Mouse (Mus musculus) stomach, postnatal 0 days (tissue): Measurements from ENCODE around the gene Cpeb1. TPM values are rescaled to one million over a fixed set of nuclear protein-coding genes. Genes with fewer than 3 reads are reported as not detected.

Experiments used
- ATAC-seq: fragments of 200-750 bp; cut with Nextera tagmentation; 2 replicates; pipeline ENCODE4 v1.8.0; 2017; ENCODE audit not compliant: low FRiP score, low TSS enrichment
- DNase-seq: peaks from one replicate; pipeline ENCODE4 v3.0.0-alpha.2; 2016; ENCODE audit warnings: low spot score
- H3K27ac ChIP-seq: fragments of 300-500 bp; sonication (generic); replicated peaks from 2 replicates; pipeline ENCODE4 v1.5.1; 2014; ENCODE audit warnings: mild to moderate bottlenecking, control low read depth
- H3K27me3 ChIP-seq: fragments of 300-500 bp; sonication (generic); 2 replicates; pipeline ENCODE4 v1.6.1; 2014; ENCODE audit warnings: low read length; ENCODE audit not compliant: control insufficient read depth, insufficient read depth
- H3K36me3 ChIP-seq: fragments of 300-500 bp; sonication (generic); 2 replicates; pipeline ENCODE4 v1.6.1; 2014; ENCODE audit warnings: low read length, mixed read lengths; ENCODE audit not compliant: control insufficient read depth, insufficient read depth
- H3K4me1 ChIP-seq: fragments of 300-500 bp; sonication (generic); replicated peaks from 2 replicates; pipeline ENCODE4 v1.6.1; 2014; ENCODE audit warnings: antibody characterized with exemption; ENCODE audit not compliant: control insufficient read depth, insufficient read depth
- H3K4me2 ChIP-seq: fragments of 300-500 bp; sonication (generic); replicated peaks from 2 replicates; pipeline ENCODE4 v1.6.1; 2014; ENCODE audit warnings: low read depth, mild to moderate bottlenecking, control low read depth, moderate library complexity
- H3K4me3 ChIP-seq: fragments of 300-500 bp; sonication (generic); 2 replicates; pipeline ENCODE4 v1.5.1; 2014; ENCODE audit warnings: low read depth, low read length, control low read depth
- H3K9ac ChIP-seq: fragments of 300-500 bp; sonication (generic); 2 replicates; pipeline ENCODE4 v1.6.1; 2014; ENCODE audit warnings: mild to moderate bottlenecking, low read length, control low read depth, mixed read lengths
- H3K9me3 ChIP-seq: fragments of 300-500 bp; sonication (generic); 2 replicates; pipeline ENCODE4 v1.6.1; 2016; ENCODE audit warnings: low read length; ENCODE audit not compliant: control insufficient read depth
- CTCF ChIP-seq: IDR thresholded peaks from 2 replicates; pipeline ENCODE4 v1.5.1; 2016; ENCODE audit warnings: antibody characterized with exemption, low read depth, mild to moderate bottlenecking, moderate library complexity
- EP300 ChIP-seq: optimal IDR thresholded peaks from 2 replicates; pipeline ENCODE3; 2016; ENCODE audit warnings: antibody characterized with exemption
- WGBS: fragments of 180-500 bp; shearing (Covaris S2); extraction: QIAGEN DNeasy Blood & Tissue Kit; methylation state at CpG from one replicate; pipeline ENCODE4 v1.1.7; 2014; 5-methylcytosine and 5-hydroxymethylcytosine counted together
- polyA plus RNA-seq: library from polyadenylated mRNA; unstranded; fragments of >200 nt; fragmentation: Nextera tagmentation; extraction: Ambion mirVana; gene quantifications from 2 replicates; pipeline ENCODE4 v1.2.1, GENCODE M21; 2015

Cpeb1 gene
- polyA plus RNA-seq, 1 experiment from 2014 or later, result 1.2 TPM

DNA sequence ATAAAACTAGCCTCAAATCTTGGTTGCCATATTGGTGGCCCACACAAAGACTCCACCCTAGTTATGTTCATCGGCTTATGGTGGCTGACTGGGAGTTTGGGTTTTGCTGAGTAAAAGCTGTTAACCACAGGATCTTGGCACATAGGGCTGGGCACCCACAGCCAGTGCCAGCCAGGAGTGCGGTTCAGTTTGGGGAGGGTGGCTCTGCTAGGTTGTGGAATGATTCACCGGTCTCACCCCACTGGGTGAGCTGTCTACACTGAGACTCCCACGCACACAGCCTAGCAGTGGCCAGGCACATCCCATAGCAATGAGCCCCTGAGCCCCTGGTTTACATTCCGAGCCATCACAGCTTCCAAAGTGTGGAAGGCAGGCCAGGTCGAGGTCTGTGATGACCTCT is 135.5 kb downstream of the Cpeb1 start:
- Histone ChIP-seq H3K4me2 (no peak overlapping the region), H3K4me3 (no peak overlapping the region), H3K4me1 (no peaks in the 10 kb centered on the region), H3K9me3 (no peaks in the 10 kb centered on the region), H3K27me3 (no peaks in the 10 kb centered on the region), H3K27ac (no peak overlapping the region), H3K36me3 (peaks cover 5% of the 10 kb centered on the region; the same call in 1 of the 2 replicates), H3K9ac (no peak overlapping the region)
- DNase-seq (no peak), ATAC-seq (no peak)
- WGBS, result 78% methylated on average over 6 of the region's 6 CpGs
- no peak for TF ChIP-seq CTCF
- TF ChIP-seq EP300, result no peak

DNA sequence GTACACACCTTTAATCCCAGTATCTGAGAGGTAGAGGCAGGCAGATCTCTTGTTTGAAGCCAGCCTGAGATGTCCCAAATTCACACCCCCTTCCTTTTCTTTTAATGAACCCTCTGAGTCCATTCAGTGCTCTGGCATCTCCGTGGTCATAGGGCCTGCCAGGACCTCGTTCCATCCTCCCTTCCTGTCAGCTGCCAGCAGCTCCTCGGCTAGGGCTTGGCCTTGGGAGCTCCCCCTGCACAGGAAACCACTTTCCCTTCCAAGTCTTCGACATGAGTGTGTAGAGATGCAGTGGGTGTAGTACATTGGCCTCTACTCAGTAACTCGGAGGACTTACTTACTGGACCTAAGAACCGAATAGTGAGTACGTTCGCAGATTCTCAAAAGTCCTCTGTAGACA is 139.7 kb downstream of the Cpeb1 start:
- ATAC-seq, result no peak
- Histone ChIP-seq H3K36me3 (no peaks in the 10 kb centered on the region), H3K4me1 (no peaks in the 10 kb centered on the region), H3K4me2 (no peak overlapping the region), H3K27ac (no peak overlapping the region), H3K4me3 (no peak overlapping the region), H3K27me3 (no peaks in the 10 kb centered on the region), H3K9ac (no peak overlapping the region), H3K9me3 (no peaks in the 10 kb centered on the region)
- TF ChIP-seq EP300 (no peak), CTCF (no peak)
- 66% methylated on average over 8 of the region's 8 CpGs for WGBS
- DNase-seq, result no peak

DNA sequence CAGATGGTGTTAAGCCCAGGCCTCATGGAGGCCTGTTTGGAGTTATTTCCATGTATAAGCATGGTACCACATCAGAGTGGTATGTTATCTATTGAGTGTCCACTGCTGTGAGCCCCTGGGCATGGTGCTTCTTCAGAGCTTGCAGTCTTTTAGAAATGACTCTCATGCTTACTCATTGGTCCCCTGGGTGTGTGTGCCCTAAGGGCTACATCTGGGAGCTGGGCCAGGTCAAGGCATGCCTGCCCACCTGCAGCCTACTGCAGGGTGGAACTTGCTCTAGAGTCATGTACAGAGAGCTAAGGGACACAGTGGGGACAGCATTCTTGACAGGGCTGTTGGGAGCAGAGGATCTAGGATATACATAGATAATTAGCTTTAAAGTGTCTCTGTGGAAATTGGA is 143.7 kb downstream of the Cpeb1 start:
- ATAC-seq (no peak), DNase-seq (no peak)
- Histone ChIP-seq H3K27ac (no peak overlapping the region), H3K4me2 (no peak overlapping the region), H3K36me3 (no peaks in the 10 kb centered on the region), H3K27me3 (no peaks in the 10 kb centered on the region), H3K4me1 (no peaks in the 10 kb centered on the region), H3K4me3 (no peak overlapping the region), H3K9me3 (no peaks in the 10 kb centered on the region), H3K9ac (no peak overlapping the region)
- TF ChIP-seq EP300 (no peak), CTCF (no peak)

DNA sequence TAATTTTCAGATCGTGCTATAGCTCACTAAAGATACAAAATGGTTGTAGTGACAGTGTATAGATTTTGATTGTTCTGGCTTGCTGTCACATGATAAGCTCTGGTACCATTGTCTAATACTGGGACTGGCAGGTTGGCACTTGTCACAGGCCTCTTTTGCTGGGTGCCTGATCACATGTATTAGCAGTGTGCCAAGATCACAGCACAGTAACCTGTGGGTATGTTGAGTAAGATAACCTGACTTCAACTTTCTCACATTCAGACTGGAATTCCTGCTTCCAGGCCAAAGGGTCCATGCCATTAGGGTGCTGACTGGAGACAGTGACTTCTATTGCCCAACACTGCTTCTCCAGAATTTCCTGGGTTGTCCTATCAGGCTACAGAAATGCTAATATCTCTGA is 144.1 kb downstream of the Cpeb1 start:
- no peaks in the 10 kb centered on the region for H3K9me3 ChIP-seq
- H3K36me3 ChIP-seq, result no peaks in the 10 kb centered on the region
- no peak for ATAC-seq
- no peak overlapping the region for H3K4me3 ChIP-seq
- H3K27me3 ChIP-seq, result no peaks in the 10 kb centered on the region
- H3K4me1 ChIP-seq, result no peaks in the 10 kb centered on the region
- no peak overlapping the region for H3K4me2 ChIP-seq
- H3K27ac ChIP-seq, result no peak overlapping the region
- no peak overlapping the region for H3K9ac ChIP-seq
- TF ChIP-seq CTCF (no peak), EP300 (no peak)
- no peak for DNase-seq
- 56% methylated on average over 1 of the region's 1 CpGs for WGBS

DNA sequence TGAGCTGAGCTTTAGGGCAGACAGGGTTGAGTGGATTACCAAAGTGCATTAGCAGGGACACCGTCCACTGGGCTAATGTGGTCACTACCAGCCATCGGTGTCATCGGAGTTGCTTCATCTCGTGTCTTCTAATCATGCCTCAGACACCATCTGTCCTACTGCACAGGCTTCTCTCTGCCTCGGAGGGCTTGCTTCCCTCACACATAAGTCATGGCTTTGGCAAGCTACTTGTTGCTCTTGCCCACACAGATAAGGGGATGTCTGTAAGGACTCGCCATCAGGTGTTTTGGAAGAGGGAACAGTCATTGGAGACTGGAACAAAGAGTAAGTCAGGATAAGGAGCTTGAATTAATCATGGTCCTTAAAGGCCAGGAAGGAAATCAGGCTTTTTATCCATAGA is 146.0 kb downstream of the Cpeb1 start:
- 89% methylated on average over 6 of the region's 6 CpGs for WGBS
- H3K27me3 ChIP-seq, result no peaks in the 10 kb centered on the region
- DNase-seq (no peak), ATAC-seq (no peak)
- H3K9ac ChIP-seq, result no peak overlapping the region
- H3K9me3 ChIP-seq, result no peaks in the 10 kb centered on the region
- H3K4me3 ChIP-seq, result no peak overlapping the region
- no peaks in the 10 kb centered on the region for H3K4me1 ChIP-seq
- TF ChIP-seq EP300 (no peak), CTCF (no peak)
- H3K4me2 ChIP-seq, result no peak overlapping the region
- no peaks in the 10 kb centered on the region for H3K36me3 ChIP-seq
- H3K27ac ChIP-seq, result no peak overlapping the region

DNA sequence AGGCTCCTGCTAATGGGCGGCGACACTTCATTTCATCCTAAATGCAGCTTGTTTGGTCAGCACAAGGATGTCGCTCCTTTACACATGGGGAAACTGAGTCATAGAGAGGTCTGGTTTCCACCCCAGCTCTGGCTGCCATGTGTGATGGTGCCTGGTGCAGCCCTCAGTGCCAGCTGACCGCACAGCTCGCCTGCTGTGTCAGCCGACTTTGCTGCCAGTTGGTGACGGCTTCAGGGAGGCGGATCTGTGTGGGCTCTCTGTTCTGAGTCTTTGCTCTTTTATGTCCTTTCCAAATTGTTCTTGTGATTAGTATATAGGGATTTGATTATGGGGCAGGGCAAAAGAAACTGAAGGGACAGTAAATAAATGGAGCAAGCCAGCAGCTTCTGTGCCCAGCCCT is 147.5 kb downstream of the Cpeb1 start:
- H3K4me3 ChIP-seq, result no peak overlapping the region
- H3K4me1 ChIP-seq, result no peaks in the 10 kb centered on the region
- TF ChIP-seq CTCF (no peak), EP300 (no peak)
- no peaks in the 10 kb centered on the region for H3K36me3 ChIP-seq
- no peak for DNase-seq
- no peak overlapping the region for H3K4me2 ChIP-seq
- H3K27ac ChIP-seq, result no peak overlapping the region
- ATAC-seq, result no peak
- no peaks in the 10 kb centered on the region for H3K27me3 ChIP-seq
- 87% methylated on average over 8 of the region's 8 CpGs for WGBS
- no peaks in the 10 kb centered on the region for H3K9me3 ChIP-seq
- no peak overlapping the region for H3K9ac ChIP-seq
